Mouse (Mus musculus): Measurements from ENCODE around the gene 1700056E22Rik. TPM values are rescaled to one million over a fixed set of nuclear protein-coding genes. Genes with fewer than 3 reads are reported as not detected.

The 1700056E22Rik gene
- total RNA-seq (2021), result under 1 TPM in 1 of 2 experiments, not detected in 1; 0.55 TPM
- long read RNA-seq, experiment 1, result 0 reads
- long read RNA-seq, experiment 2, result 0 reads

DNA sequence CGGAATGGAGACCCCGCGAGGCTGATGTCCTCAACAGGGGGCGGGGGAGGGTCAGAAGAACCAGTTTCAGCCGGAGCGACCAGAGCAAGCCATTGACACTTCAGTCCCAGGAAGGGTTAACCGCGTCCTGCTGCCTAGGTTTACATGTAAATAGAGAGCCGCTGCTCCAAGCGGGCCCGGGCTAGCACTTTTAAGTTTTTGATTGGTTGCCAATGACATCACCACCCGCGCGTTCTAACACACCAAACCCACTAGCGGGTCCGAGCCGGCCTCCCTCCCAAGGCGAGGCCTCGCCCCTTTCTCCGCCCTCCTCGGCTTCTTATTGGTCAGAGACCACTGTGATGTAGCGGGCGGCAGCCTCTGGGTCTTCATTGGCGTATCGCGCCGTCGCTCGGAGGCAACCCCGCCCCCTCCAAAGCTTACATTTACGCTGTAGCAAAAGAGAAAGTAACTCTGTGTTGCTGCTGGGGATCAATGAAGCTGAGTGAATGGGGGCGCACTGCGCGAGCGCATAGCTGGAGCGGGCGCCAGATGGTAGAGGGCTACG is at the start of gene 1700056E22Rik:
Gene 1700056E22Rik (minus strand): TSS at position 291 of the 547 bp plus-strand sequence.
- DNase-seq (ENCODE audit: low spot score in 2 of 2), result peak; percentile 94 to 98

GRCm38 (mm10) chr1:184083166-184083565 is 49.1 kb upstream of the 1700056E22Rik start:
- DNase-seq (ENCODE audit: low spot score in 2 of 2), result no peak

DNA sequence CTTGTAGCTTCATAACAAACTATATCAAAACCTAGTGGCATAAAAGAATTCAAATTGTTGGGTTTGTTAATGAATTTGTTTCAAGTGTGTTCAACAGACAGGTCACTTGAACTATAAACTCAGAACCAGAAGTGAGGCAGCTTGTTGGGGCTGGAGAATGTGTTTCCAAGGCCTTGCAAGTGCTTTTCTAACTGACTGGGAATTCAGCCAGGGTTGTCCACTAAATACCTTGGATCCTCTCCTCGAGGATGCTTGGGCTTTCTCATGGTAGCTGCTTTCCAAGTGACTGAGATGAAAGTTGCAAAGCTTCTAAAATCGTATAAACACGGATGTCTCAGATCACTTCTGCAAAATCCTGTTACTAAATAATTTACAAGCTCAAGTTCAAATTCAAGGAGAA is 48.6 kb upstream of the 1700056E22Rik start:
- DNase-seq (ENCODE audit: low spot score in 2 of 2), result no peak

GRCm38 (mm10) chr1:184079304-184079703 is 45.2 kb upstream of the 1700056E22Rik start:
- no peak for DNase-seq (ENCODE audit: low spot score in 2 of 2)

- DNase-seq (ENCODE audit: low spot score in 2 of 2), result no peak
These were observed 42.7 kb upstream of the 1700056E22Rik start for GRCm38 (mm10) chr1:184076756-184077155.

GRCm38 (mm10) chr1:184076065-184076464 is 42.0 kb upstream of the 1700056E22Rik start:
- no peak for DNase-seq (ENCODE audit: low spot score in 2 of 2)

DNA sequence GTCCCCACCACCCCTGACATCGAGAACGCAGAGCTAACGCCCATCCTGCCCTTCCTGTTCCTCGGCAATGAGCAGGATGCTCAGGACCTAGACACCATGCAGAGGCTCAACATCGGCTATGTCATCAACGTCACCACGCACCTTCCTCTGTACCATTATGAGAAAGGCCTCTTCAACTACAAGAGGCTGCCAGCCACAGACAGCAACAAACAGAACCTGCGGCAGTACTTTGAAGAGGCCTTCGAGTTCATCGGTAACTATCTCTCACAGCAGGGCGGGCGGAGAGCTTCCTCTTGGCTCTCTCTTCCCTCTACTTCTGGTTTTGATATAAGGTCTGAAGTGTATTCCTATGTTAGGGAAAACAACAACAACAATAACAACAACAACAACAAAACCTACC is 34.9 kb upstream of the 1700056E22Rik start:
- DNase-seq (ENCODE audit: low spot score in 2 of 2), result no peak

DNA sequence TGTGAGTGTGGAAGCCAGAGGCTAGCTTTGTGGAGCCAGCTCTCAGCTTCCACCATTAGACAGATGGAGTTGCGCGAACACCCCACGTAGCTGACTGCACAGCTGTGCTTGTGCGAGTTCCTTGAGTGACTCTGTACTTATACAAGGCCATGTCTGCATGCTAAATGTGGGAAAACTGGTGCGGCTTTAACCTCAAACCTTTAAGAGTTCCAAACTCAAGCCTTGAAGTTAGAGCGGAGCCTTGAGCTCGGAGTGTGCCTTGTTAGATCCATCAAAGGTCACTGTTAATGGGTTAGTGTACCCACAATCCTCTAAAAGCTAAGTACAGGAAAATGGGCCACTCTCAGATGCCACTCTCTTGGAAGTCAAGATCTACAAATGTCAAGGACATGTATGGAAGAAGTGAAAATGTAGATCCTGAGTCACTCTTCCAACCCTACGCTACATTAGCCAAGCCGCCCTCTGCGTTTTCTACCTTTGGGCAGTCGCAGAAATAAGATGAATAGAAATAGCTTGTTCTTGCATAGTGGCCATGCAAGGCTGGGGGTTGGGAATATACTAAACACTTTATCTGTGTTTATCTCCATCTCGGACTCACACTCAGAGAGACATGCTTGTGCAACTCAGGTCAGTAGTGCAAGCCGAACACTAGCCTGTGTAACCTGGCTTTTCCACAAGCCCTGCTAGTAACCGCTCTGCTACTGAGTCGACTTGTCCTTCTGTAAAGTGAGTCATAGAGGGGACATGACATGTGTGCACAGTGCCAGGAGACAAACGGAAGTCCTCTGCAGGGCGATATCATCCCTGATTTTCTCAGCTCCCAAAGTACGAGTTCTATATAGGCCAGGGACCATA is 33.8 kb upstream of the 1700056E22Rik start:
- DNase-seq (ENCODE audit: low spot score in 2 of 2), result no peak

- no peak for DNase-seq (ENCODE audit: low spot score in 2 of 2)
These were observed 32.6 kb upstream of the 1700056E22Rik start for GRCm38 (mm10) chr1:184066460-184067287.

DNA sequence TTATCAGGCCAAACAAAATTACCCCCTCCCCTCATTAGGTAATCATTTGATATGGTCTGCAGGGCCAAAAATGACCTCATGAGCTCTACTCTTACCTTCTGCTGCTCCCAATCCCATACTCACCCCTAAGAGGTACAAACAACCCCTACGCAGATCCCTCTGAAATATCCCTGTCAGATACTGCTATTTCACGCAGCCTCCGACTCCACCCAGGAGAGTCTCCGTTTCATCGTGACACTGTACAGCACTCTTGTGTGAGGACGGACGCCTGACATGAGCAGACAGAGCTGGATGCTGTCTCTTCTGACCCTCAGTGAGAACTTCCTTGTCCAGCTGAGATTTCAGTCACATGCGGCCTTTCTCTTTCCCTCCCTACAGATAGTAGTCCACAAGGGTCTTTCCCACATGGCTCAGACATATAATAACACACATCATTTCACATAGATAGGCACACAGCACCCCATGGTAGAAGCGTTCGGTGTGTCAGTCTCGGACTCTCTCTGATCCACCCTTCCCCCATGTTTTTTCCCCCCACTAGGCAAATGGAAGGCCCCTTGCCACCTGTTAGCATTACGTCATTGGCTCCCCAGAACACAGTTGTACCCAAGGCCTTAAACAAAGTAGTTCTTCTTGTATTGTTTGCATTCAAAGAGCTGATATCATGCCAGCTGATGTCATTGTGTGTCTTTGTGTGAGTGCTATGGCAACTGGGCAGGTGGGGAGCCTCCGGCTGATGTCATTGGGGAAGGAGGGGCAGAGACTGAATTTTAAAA is 31.7 kb upstream of the 1700056E22Rik start:
- peak in 1 of 2 experiments; percentile 33 for DNase-seq (ENCODE audit: low spot score in 2 of 2)

- DNase-seq (ENCODE audit: low spot score in 2 of 2), result no peak
These were observed 30.2 kb upstream of the 1700056E22Rik start for GRCm38 (mm10) chr1:184064306-184064705.

DNA sequence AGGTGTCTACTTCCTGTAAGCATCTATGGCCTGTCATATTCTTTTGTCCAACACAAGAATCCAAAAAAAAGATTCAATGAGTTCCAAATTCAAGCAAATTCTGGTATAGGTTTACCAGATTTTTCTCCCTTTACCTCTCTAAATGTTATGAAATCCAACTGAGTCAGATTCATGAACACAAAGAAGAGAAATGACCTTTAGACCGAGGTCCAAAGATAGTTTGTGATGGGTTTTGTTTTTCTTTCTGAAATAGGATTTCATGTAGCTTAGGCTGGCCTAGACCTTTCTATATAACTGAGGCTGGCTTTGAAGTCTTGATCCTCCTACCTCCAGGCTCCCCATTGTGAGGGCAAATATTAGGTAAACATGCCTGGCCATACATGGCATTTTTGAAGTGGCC is 27.8 kb upstream of the 1700056E22Rik start:
- no peak for DNase-seq (ENCODE audit: low spot score in 2 of 2)

GRCm38 (mm10) chr1:184060828-184061734 is 27.0 kb upstream of the 1700056E22Rik start:
- no peak for DNase-seq (ENCODE audit: low spot score in 2 of 2)

GRCm38 (mm10) chr1:184060381-184060780 is 26.3 kb upstream of the 1700056E22Rik start:
- DNase-seq (ENCODE audit: low spot score in 2 of 2), result no peak

DNA sequence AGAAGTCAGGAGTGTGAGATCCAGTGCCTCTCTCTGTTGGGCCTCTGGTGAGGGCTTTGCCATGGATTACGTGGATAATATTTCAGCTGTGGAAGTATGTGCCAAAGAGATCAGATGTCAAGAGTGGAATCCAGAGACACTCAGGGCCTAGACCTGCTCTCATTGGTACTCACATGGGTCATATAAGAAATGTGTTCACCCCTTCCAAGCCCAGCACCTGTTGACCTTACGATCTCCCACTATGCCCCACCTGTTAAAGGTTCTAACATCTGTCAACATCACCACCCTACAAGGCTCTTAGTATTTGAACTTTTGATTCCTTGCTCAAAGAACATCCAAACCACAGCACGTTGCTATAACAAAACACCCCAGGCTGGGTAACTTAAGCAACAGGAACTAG is 25.7 kb upstream of the 1700056E22Rik start:
- DNase-seq (ENCODE audit: low spot score in 2 of 2), result no peak

GRCm38 (mm10) chr1:184058206-184058605 is 24.1 kb upstream of the 1700056E22Rik start:
- DNase-seq (ENCODE audit: low spot score in 2 of 2), result no peak

DNA sequence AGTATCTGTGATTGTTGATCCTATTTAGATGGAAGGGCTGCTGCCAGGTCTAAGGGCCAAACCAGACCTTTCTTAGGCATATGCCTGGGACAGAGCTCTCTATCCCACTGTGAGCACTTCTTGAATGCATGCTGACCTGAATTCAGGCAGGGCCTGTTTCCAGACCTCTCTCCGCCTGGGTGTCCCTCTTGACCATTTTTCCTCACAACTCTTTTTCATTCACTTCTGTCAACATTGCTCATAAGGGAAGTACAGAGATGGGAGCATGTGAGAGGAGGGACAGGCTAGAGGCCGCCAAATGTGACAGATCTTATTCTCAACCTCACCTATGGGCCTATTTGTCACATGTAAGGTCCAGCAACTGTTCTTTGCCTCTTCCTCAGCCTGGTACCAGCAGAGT is 20.1 kb upstream of the 1700056E22Rik start:
- no peak for DNase-seq (ENCODE audit: low spot score in 2 of 2)

GRCm38 (mm10) chr1:184053711-184054110 is 19.6 kb upstream of the 1700056E22Rik start:
- no peak for DNase-seq (ENCODE audit: low spot score in 2 of 2)

DNA sequence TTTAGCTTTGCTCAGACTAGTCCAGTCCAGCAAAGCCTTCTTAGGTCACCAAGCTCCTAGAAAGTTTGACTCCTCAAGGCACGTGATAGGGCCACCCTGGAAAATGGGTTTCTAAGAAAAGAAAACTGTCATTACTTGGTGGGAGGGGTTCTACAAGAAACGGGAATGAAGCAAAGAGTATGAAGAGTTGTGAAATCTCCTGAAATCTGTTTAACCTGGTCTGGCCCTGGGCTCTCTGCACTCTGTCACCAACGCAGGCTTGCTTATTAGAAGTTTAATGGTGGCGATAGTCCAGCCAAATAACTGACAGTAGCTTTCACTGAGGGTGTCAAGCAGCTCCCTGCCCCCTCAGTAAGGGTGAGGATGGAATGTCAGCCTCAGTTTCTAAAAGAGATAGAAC is 19.0 kb upstream of the 1700056E22Rik start:
- DNase-seq (ENCODE audit: low spot score in 2 of 2), result no peak

DNA sequence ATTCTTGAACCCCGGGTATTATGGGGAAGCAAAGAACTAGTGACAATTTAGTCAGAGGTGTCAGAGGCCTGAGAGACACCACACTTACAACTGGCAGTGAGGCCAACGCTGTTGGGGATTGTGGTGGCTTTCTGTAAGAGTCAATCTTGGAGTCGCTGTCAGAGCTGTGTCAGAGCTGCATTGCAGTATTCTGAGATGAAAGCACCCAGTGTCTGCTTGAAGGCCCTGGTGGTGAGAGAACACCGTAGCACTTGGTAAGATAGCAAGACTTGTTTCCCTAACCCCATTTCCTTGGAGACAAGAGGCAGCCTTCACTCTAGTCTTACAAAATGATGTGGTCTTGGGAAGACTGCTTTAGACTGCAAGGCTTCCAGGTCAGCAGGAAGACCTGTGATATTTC is 18.2 kb upstream of the 1700056E22Rik start:
- DNase-seq (ENCODE audit: low spot score in 2 of 2), result no peak

Measured in layer of hippocampus, postnatal 14 days (tissue).